Mouse (Mus musculus): Measurements from ENCODE around the gene Shox2.

Shox2 gene

DNA sequence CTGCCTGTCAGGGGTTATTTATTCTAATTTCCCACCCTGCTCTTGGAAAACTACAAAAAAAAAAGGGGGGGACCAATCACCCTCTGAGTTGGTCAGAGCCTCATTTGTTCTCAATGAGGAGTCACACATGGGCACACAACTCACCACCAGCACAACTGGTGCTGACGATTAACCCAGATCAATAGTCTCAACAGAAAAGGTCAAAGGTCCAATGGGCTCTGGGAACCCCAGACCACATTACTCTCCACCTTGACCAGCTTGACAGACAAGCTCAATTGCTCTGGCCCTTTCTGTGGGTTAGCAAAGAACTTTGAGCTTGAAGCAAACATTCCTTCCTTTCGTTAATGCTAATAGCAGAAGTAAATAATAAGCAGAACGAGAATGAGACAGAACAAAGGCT lies 16.7 kb downstream of the Shox2 start:
- no peak for DNase-seq (ENCODE audit: low spot score in 2 of 2)

DNA sequence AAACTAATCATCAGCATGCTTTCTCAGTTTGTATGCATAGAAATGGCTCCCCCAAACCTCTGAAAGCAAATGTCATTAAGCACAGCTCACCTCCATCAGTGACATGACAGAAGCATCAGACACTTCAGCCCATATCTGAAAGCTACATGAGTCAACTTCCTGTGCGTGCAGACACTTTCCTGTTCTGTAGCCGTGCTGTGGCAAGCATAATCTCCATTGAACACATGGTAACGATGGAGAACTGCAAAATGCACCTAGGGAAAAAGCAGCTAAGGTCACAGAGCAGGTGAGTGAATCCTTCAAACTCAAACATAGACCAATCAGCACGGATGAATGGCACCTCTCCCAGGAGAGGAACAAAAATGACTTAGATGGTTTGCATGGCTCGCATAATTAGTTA lies 21.6 kb downstream of the Shox2 start:
- no peak for DNase-seq (ENCODE audit: low spot score in 2 of 2)

DNA sequence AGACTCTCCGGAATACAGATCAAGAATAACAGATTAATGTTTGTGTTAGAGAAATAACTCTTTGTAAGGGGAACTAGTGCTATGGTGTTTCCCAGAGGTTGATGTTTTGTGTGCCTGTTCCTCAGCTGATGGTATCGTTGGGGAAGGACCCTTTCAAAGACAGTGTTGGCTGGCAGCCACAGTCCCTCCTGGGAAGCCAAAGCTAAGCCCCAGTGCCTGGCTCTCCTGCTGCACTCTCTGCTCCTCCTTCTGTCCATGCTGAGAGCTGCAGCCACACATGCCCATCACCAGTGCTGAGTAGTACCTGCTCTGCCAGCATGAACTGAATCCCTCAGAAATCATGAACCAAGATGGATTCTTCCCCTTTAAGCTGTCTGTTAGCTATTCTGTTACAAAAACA lies 26.4 kb downstream of the Shox2 start:
- DNase-seq (ENCODE audit: low spot score in 2 of 2), result no peak

DNA sequence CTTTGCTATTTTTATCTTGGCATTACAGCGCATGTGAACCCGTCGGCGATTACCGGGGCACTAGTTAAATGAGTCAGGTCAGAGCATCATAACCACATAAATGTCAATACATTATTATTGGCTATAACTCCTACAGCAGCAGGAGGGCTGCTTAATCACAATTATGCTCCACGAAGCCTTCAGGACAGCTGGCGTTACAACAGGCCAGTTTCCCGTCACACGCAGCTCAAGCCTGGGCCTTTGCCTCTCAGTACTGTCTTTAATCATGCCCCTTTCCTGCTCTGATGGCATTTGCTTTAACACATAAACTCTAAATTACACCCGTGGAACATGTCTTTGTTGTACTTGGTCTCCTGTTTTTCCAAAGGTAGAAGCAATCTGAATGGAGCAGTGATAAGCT lies 41.9 kb downstream of the Shox2 start:
- DNase-seq (ENCODE audit: low spot score in 2 of 2), result no peak

DNA sequence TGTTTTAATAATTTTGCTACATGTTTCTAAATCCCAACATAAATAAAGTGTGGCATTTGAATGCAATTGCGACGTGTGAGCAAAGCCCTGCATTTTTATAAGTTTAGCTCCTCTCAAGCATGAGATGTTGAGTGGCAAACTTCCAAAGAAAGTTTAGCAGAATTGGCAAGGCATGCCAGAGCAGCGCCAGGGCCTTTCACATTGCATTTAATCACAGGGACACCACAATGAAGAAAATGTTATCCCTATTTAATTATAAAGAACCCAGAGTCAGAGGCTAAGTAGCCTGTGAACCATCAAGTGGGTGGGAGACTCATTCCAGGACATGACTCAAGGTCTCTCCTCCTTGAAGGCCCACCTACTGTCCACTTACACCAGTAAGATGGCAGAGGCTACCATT lies 59.1 kb downstream of the Shox2 start:
- DNase-seq (ENCODE audit: low spot score in 2 of 2), result no peak

All from frontal cortex, postnatal 25 days (tissue).